13 mouse cellular contexts compared by ENCODE assay signal in the genomic region with DNA sequence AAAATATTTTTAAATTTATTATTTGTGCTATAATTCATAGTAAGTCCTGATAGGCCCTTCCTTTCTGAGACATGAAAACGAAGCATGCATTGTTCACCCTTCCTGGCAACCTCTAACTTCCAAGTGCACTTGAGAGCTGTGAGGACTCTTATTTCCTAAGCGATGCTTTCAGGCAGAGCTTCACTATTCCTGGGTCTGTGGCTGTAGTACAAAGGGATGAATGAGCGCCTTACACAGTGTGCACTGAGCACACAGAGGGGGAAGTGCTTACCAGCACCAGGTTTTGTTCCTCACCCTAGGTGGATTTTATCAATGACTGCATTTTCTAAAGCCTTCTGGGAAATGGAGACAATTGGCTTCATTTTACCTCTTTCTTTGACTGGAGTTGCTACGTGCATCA.
DNase-seq lines count a peak whose midpoint lies in the region; ATAC-seq lines count a peak whose summit lies in the region.
"Had no signal": no experiment of that assay in that cellular context is flagged by ENCODE, and none has a peak within 500 bp of the region (broad histone marks: within the 10 kb centered on the region; RNA-seq: fewer than 3 reads in every experiment).

No protein-coding gene starts in this region.

- no peak overlapping the region for H3K4me2 ChIP-seq in hindbrain, embryonic 14.5 days (replicated peaks)
- no peak overlapping the region for H3K4me2 ChIP-seq in forebrain, embryonic 12.5 days
- H3K4me2 ChIP-seq: heart, embryonic 11.5 days had no signal

- H3K4me3 ChIP-seq in hindbrain, embryonic 10.5 days = no peak overlapping the region
- no peak overlapping the region for H3K4me3 ChIP-seq in hindbrain, embryonic 14.5 days (replicated peaks; ENCODE audit: low read length)
- H3K4me3 ChIP-seq in forebrain, embryonic 12.5 days (replicated peaks) = no peak overlapping the region
- H3K4me3 ChIP-seq: limb, embryonic 10.5 days had no signal

- 0 out of 2 replicates have a peak, but pooled peaks cover 2% of the 10 kb centered on the region for H3K9me3 ChIP-seq in hindbrain, embryonic 10.5 days
- peaks cover 4% of the 10 kb centered on the region; the same call in 1 of the 2 replicates for H3K9me3 ChIP-seq in hindbrain, embryonic 14.5 days (ENCODE audit: control insufficient read depth, low read length)
- no peaks in the 10 kb centered on the region; the same call in 1 of the 2 replicates for H3K9me3 ChIP-seq in forebrain, embryonic 12.5 days
- H3K9me3 ChIP-seq: limb, embryonic 10.5 days had no signal

- peak; percentile 23 for DNase-seq in hindbrain, embryonic 10.5 days (ENCODE audit: low spot score)
- no peak for DNase-seq in hindbrain, embryonic 14.5 days (ENCODE audit: low spot score)
- peak; percentile 10 for DNase-seq in R1 (ENCODE audit: low read depth, low spot score)
- DNase-seq in mesoderm, embryonic 11.5 days (ENCODE audit: low read depth, low spot score) = peak; percentile 38
- DNase-seq in spleen, postnatal 14 days (ENCODE audit: low spot score in 2 of 2) = no peak
- DNase-seq in adrenal gland, adult (ENCODE audit: inconsistent age in 2 of 2, low spot score in 1 of 2) = no peak
- no peak for DNase-seq in heart, postnatal 36 days
- DNase-seq: cerebellum, postnatal 14 days; gastrocnemius, postnatal 10 days; retina, postnatal 1 day had no signal

- H3K9ac ChIP-seq in hindbrain, embryonic 14.5 days = no peak overlapping the region
- H3K9ac ChIP-seq in forebrain, embryonic 12.5 days = no peak overlapping the region

- peak overlapping the region; percentile 64 for H3K27ac ChIP-seq in hindbrain, embryonic 10.5 days
- H3K27ac ChIP-seq in hindbrain, embryonic 14.5 days = no peak overlapping the region
- peak overlapping the region; percentile 56 for H3K27ac ChIP-seq in forebrain, embryonic 12.5 days
- H3K27ac ChIP-seq: limb, embryonic 10.5 days had no signal

- no peaks in the 10 kb centered on the region for H3K36me3 ChIP-seq in hindbrain, embryonic 10.5 days
- H3K36me3 ChIP-seq in hindbrain, embryonic 14.5 days (replicated peaks; ENCODE audit: control insufficient read depth, insufficient read depth) = no peaks in the 10 kb centered on the region
- H3K36me3 ChIP-seq in forebrain, embryonic 12.5 days (replicated peaks) = no peaks in the 10 kb centered on the region
- H3K36me3 ChIP-seq: limb, embryonic 10.5 days had no signal

- H3K27me3 ChIP-seq in hindbrain, embryonic 10.5 days (ENCODE audit: insufficient read depth, poor library complexity, severe bottlenecking) = no peaks in the 10 kb centered on the region
- no peaks in the 10 kb centered on the region for H3K27me3 ChIP-seq in hindbrain, embryonic 14.5 days (ENCODE audit: control insufficient read depth, insufficient read depth, low read length)
- 0 out of 2 replicates have a peak, but pooled peaks cover 3% of the 10 kb centered on the region for H3K27me3 ChIP-seq in forebrain, embryonic 12.5 days

- H3K4me1 ChIP-seq in hindbrain, embryonic 10.5 days (replicated peaks) = peaks cover 11% of the 10 kb centered on the region; the same call in 1 of the 2 replicates
- 0 out of 2 replicates have a peak, but pooled peaks cover 4% of the 10 kb centered on the region for H3K4me1 ChIP-seq in hindbrain, embryonic 14.5 days (replicated peaks; ENCODE audit: control insufficient read depth, insufficient read depth, low read length)
- H3K4me1 ChIP-seq in forebrain, embryonic 12.5 days = peaks cover 12% of the 10 kb centered on the region
- H3K4me1 ChIP-seq: limb, embryonic 10.5 days had no signal

- intact Hi-C loops in heart, postnatal 36 days (cut with DNase I) = no loop called here

- ATAC-seq in hindbrain, embryonic 14.5 days (ENCODE audit: low FRiP score) = no peak; the same call in 1 of the 2 replicates
- peak; percentile 97; the same call in 1 of the 2 replicates for ATAC-seq in forebrain, embryonic 12.5 days (ENCODE audit: low FRiP score)

- 27% methylated on average over 4 of the region's 4 CpGs for WGBS in hindbrain, embryonic 10.5 days
- WGBS in hindbrain, embryonic 14.5 days = 13% methylated on average over 4 of the region's 4 CpGs
- 9% methylated on average over 4 of the region's 4 CpGs for WGBS in forebrain, embryonic 12.5 days

Comparison
In these comparisons a context has a peak if more than half of its experiments do, and no peak if none do; other contexts are left out.
1. DNase-seq: peak in hindbrain, embryonic 10.5 days (single experiment), R1 (single experiment) and mesoderm, embryonic 11.5 days (single experiment); none in hindbrain, embryonic 14.5 days (single experiment), spleen, postnatal 14 days (0 of 2), adrenal gland, adult (0 of 2) and heart, postnatal 36 days (0 of 2).